Mouse (Mus musculus) midbrain, postnatal 0 days (tissue): ENCODE data around the gene Lilr4b. TPM values are rescaled to one million over a fixed set of nuclear protein-coding genes. Genes with fewer than 3 reads are reported as not detected.
"Not testable (repeated sequence)": the region's sequence is repeated elsewhere in the genome, so short reads cannot be mapped to it uniquely, and the experiment has no call there.

Experiments used
- ATAC-seq: fragments of 200-750 bp; cut with Nextera tagmentation; 2 replicates; pipeline ENCODE4 v1.8.0; 2017; ENCODE audit warnings: moderate number of reproducible peaks, mild to moderate bottlenecking, moderate TSS enrichment, moderate library complexity; ENCODE audit not compliant: low FRiP score
- DNase-seq: peaks from one replicate; pipeline ENCODE4 v3.0.0-alpha.2; 2015; ENCODE audit warnings: low spot score
- H3K27ac ChIP-seq: fragments of 300-500 bp; sonication (generic); 2 replicates; pipeline ENCODE4 v1.5.1; 2014; ENCODE audit warnings: low read depth, mild to moderate bottlenecking, low read length, mixed read lengths
- H3K27me3 ChIP-seq: fragments of 300-500 bp; sonication (generic); 2 replicates; pipeline ENCODE4 v1.6.1; 2014; ENCODE audit warnings: low read length, control low read depth, mixed read lengths; ENCODE audit not compliant: insufficient read depth
- H3K36me3 ChIP-seq: fragments of 300-500 bp; sonication (generic); 2 replicates; pipeline ENCODE4 v1.6.1; 2014; ENCODE audit warnings: low read length, control low read depth, mixed read lengths; ENCODE audit not compliant: insufficient read depth
- H3K4me1 ChIP-seq: fragments of 300-500 bp; sonication (generic); 2 replicates; pipeline ENCODE4 v1.6.1; 2014; ENCODE audit warnings: mild to moderate bottlenecking, control low read depth, antibody characterized with exemption, low read length, mixed read lengths; ENCODE audit not compliant: insufficient read depth
- H3K4me2 ChIP-seq: fragments of 300-500 bp; sonication (generic); 2 replicates; pipeline ENCODE4 v1.6.1; 2014; ENCODE audit warnings: low read depth, mild to moderate bottlenecking, low read length, mixed read lengths; ENCODE audit not compliant: poor library complexity, severe bottlenecking
- H3K4me3 ChIP-seq: fragments of 300-500 bp; sonication (generic); 2 replicates; pipeline ENCODE4 v1.5.1; 2014; ENCODE audit warnings: low read depth, mild to moderate bottlenecking, low read length, moderate library complexity
- H3K9ac ChIP-seq: fragments of 300-500 bp; sonication (generic); replicated peaks from 2 replicates; pipeline ENCODE4 v1.6.1; 2014; ENCODE audit warnings: mild to moderate bottlenecking, low read length, moderate library complexity, mixed read lengths; ENCODE audit not compliant: poor library complexity, severe bottlenecking
- H3K9me3 ChIP-seq: fragments of 300-500 bp; sonication (generic); 2 replicates; pipeline ENCODE4 v1.6.1; 2016; ENCODE audit warnings: low read length, control low read depth
- CTCF ChIP-seq: IDR thresholded peaks from 2 replicates; pipeline ENCODE4 v1.5.1; 2016; ENCODE audit warnings: antibody characterized with exemption, mild to moderate bottlenecking
- WGBS: fragments of 180-500 bp; shearing (Covaris S2); extraction: QIAGEN DNeasy Blood & Tissue Kit; methylation state at CpG from one replicate; pipeline ENCODE4 v1.1.7; 2014; 5-methylcytosine and 5-hydroxymethylcytosine counted together
- polyA plus RNA-seq: library from polyadenylated mRNA; unstranded; fragments of >200 nt; fragmentation: Nextera tagmentation; extraction: Ambion mirVana; gene quantifications from 2 replicates; pipeline ENCODE4 v1.2.1, GENCODE M21; 2015
- total RNA-seq: library from RNA; depleted of rRNA; stranded (reverse); fragments of >200 nt; gene quantifications from 2 replicates; pipeline ENCODE4 v1.2.3, GENCODE M21; 2014; rRNA removed

Lilr4b gene
- total RNA-seq = 0.05 and 0.47 TPM in 2 replicates
- polyA plus RNA-seq = 0.29 and 0.31 TPM in 2 replicates

GRCm38 (mm10) chr10:51480397-51480796 lies at the start of gene Lilr4b, which contains the start of gene Gm49339:
TSS of gene Lilr4b (plus strand) at chr10:51480632.
TSS of gene Gm49339 (plus strand) at chr10:51480612.
- not testable (repeated sequence) for H3K27me3 ChIP-seq, ATAC-seq, H3K4me3 ChIP-seq, DNase-seq, H3K4me2 ChIP-seq, H3K27ac ChIP-seq, H3K4me1 ChIP-seq, H3K9ac ChIP-seq, H3K36me3 ChIP-seq, H3K9me3 ChIP-seq
- 97% methylated on average over 1 of the region's 3 CpGs for WGBS

DNA sequence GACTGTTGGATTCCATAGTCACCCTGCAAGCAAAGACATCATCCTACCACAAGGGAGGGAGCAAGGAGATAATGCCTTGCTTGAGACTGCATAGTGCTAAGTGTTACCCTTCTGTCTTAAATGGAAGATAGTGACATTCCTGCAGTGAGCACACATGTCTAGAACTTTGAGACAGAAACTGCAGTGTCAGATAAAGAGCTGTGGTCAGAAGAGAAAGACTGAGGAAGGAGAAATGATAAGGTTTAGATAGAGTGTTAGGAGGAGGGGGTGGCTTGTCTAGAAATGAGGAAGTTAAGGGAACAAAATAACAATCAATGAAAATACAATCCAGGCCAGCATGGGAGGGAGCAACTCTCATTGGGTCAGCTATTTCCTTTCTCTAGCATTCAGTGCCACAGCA lies 47.5 kb upstream of the Lilr4b start:
- Histone ChIP-seq H3K27me3 (no peaks in the 10 kb centered on the region), H3K36me3 (no peaks in the 10 kb centered on the region), H3K4me3 (no peak overlapping the region), H3K27ac (no peak overlapping the region), H3K9me3 (no peaks in the 10 kb centered on the region), H3K4me2 (no peak overlapping the region), H3K9ac (no peak overlapping the region), H3K4me1 (no peaks in the 10 kb centered on the region)
- no peak for DNase-seq
- ATAC-seq = no peak
- TF ChIP-seq CTCF = no peak

DNA sequence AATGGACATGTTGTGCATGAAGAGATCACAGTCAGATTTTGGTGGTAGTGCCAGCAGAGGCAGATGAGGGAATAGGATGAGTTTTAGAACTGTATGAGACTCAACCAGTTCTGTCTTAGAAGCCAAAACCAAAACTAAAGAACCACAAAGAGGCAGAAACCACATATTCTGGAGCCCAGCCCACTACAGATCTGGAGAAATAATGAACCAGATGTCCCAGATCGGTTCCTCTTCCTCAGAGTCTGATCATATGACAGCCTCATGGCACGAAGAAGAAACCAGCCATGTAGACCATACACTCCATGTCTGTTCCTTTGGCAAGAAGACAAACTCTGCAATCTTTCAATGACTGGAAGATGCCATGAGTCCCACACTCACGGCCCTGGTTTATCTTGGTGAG lies 44.7 kb upstream of the Lilr4b start:
- ATAC-seq = no peak
- DNase-seq = no peak
- no peak for TF ChIP-seq CTCF
- no peak overlapping the region for H3K4me3 ChIP-seq
- H3K36me3 ChIP-seq = no peaks in the 10 kb centered on the region
- 88% methylated on average over 3 of the region's 3 CpGs for WGBS
- no peaks in the 10 kb centered on the region for H3K4me1 ChIP-seq
- no peaks in the 10 kb centered on the region for H3K9me3 ChIP-seq
- no peak overlapping the region for H3K27ac ChIP-seq
- H3K4me2 ChIP-seq = no peak overlapping the region
- H3K9ac ChIP-seq = no peak overlapping the region
- no peaks in the 10 kb centered on the region for H3K27me3 ChIP-seq

GRCm38 (mm10) chr10:51451610-51452009 lies 28.8 kb upstream of the Lilr4b start:
- H3K4me2 ChIP-seq = no peak overlapping the region
- H3K4me3 ChIP-seq = no peak overlapping the region
- H3K9ac ChIP-seq = no peak overlapping the region
- H3K27ac ChIP-seq = no peak overlapping the region
- 76% methylated on average over 4 of the region's 4 CpGs for WGBS
- no peaks in the 10 kb centered on the region for H3K4me1 ChIP-seq
- no peaks in the 10 kb centered on the region for H3K27me3 ChIP-seq
- H3K9me3 ChIP-seq = no peaks in the 10 kb centered on the region
- DNase-seq (no peak), ATAC-seq (no peak)
- TF ChIP-seq CTCF = no peak
- H3K36me3 ChIP-seq = no peaks in the 10 kb centered on the region

DNA sequence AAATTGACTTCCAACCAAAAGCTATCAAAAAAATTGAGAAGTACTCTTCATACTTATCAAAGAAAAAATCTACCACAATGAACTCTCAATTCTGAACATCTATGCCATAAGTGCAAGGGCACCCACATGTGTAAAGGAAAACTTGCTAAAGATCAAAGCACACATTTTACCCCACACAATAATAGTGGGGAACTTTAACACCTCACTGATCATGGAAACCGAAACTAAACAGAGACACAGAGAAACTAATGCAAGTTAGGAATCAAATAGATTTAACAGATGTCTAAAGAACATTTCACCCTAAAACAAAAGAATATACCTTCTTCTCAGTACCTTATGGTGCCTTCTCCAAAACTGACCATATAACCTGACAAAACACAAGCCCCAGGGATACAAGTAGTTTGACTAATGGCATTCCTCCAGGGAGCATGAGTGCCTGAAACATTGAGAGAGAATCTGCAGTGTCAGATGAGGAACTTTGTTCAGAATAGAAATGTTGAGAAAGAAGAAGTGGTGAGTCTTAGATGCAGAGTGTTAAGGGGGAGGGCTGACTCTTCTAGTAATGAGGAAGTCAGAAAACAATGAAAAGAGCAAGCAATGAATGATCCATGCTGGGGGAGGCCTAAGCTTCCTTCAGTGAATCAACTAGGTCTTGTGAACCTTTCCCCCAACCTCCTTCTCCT lies 26.7 kb upstream of the Lilr4b start:
- Histone ChIP-seq H3K4me1 (no peaks in the 10 kb centered on the region), H3K9me3 (no peaks in the 10 kb centered on the region), H3K4me2 (no peak overlapping the region), H3K27ac (no peak overlapping the region), H3K36me3 (no peaks in the 10 kb centered on the region), H3K27me3 (no peaks in the 10 kb centered on the region), H3K4me3 (no peak overlapping the region), H3K9ac (no peak overlapping the region)
- ATAC-seq (no peak), DNase-seq (no peak)
- WGBS = 85% methylated on average over 1 of the region's 1 CpGs
- TF ChIP-seq CTCF = no peak

- Histone ChIP-seq H3K4me3 (no peak overlapping the region), H3K27me3 (no peaks in the 10 kb centered on the region), H3K36me3 (no peaks in the 10 kb centered on the region), H3K4me1 (no peaks in the 10 kb centered on the region), H3K9ac (no peak overlapping the region), H3K27ac (no peak overlapping the region), H3K9me3 (no peaks in the 10 kb centered on the region), H3K4me2 (no peak overlapping the region)
- WGBS = 71% methylated on average over 1 of the region's 1 CpGs
- TF ChIP-seq CTCF = no peak
- no peak for DNase-seq
- ATAC-seq = no peak
These were observed 26.1 kb upstream of the Lilr4b start for GRCm38 (mm10) chr10:51454365-51454764.
